Mouse (Mus musculus) intestine, embryonic 15.5 days (tissue): ENCODE results near the gene Olfr917. TPM values are rescaled to one million over a fixed set of nuclear protein-coding genes. Genes with fewer than 3 reads are reported as not detected.

Experiments used
- ATAC-seq: fragments of 200-750 bp; cut with Nextera tagmentation; 2 replicates; pipeline ENCODE4 v1.8.0; 2017; ENCODE audit warnings: moderate TSS enrichment, moderate library complexity
- H3K27ac ChIP-seq: fragments of 300-500 bp; sonication (generic); 2 replicates; pipeline ENCODE4 v1.5.1; 2015; ENCODE audit warnings: mild to moderate bottlenecking, inconsistent platforms
- H3K27me3 ChIP-seq: fragments of 300-500 bp; sonication (generic); replicated peaks from 2 replicates; pipeline ENCODE4 v1.6.1; 2015; ENCODE audit warnings: inconsistent platforms
- H3K36me3 ChIP-seq: fragments of 300-500 bp; sonication (generic); 2 replicates; pipeline ENCODE4 v1.6.1; 2015; ENCODE audit warnings: inconsistent platforms
- H3K4me1 ChIP-seq: fragments of 300-500 bp; sonication (generic); replicated peaks from 2 replicates; pipeline ENCODE4 v1.6.1; 2015; ENCODE audit warnings: inconsistent platforms
- H3K4me2 ChIP-seq: fragments of 300-500 bp; sonication (generic); replicated peaks from 2 replicates; pipeline ENCODE4 v1.6.1; 2015; ENCODE audit warnings: mild to moderate bottlenecking, inconsistent platforms
- H3K4me3 ChIP-seq: fragments of 300-500 bp; sonication (generic); replicated peaks from 2 replicates; pipeline ENCODE4 v1.5.1; 2015; ENCODE audit warnings: inconsistent platforms
- H3K9ac ChIP-seq: fragments of 300-500 bp; sonication (generic); 2 replicates; pipeline ENCODE4 v1.6.1; 2015; ENCODE audit warnings: inconsistent platforms
- H3K9me3 ChIP-seq: fragments of 300-500 bp; sonication (generic); 2 replicates; pipeline ENCODE4 v1.6.1; 2016; ENCODE audit warnings: inconsistent platforms
- WGBS: fragments of 180-500 bp; shearing (Covaris S2); methylation state at CpG from one replicate; pipeline ENCODE4 v1.1.7; 2015; 5-methylcytosine and 5-hydroxymethylcytosine counted together
- polyA plus RNA-seq: library from polyadenylated mRNA; unstranded; fragments of >200 nt; fragmentation: Nextera tagmentation; extraction: Ambion mirVana; gene quantifications from 2 replicates; pipeline ENCODE4 v1.2.1, GENCODE M21; 2015

The Olfr917 gene
- polyA plus RNA-seq, result not detected in 2 replicates

GRCm38 (mm10) chr9:38665742-38666141 lies at the start of gene Olfr917:
TSS of gene Olfr917 (minus strand) at chr9:38665842.
- 59% methylated on average over 1 of the region's 1 CpGs for WGBS
- Histone ChIP-seq H3K9ac (no peak within 1 kb of the TSS), H3K36me3 (no peaks in the 10 kb centered on the region), H3K4me2 (no peak within 1 kb of the TSS), H3K27ac (no peak within 1 kb of the TSS), H3K4me1 (no peaks in the 10 kb centered on the region), H3K4me3 (no peak within 1 kb of the TSS), H3K27me3 (no peaks in the 10 kb centered on the region), H3K9me3 (no peaks in the 10 kb centered on the region)
- no peak for ATAC-seq

GRCm38 (mm10) chr9:38674501-38674900 lies 8.9 kb upstream of the Olfr917 start, which contains the start of gene Olfr918:
TSS of gene Olfr918 (minus strand) at chr9:38674601.
- Histone ChIP-seq H3K9ac (no peak within 1 kb of the TSS), H3K4me1 (no peaks in the 10 kb centered on the region), H3K36me3 (no peaks in the 10 kb centered on the region), H3K27me3 (no peaks in the 10 kb centered on the region), H3K27ac (no peak within 1 kb of the TSS), H3K4me3 (no peak within 1 kb of the TSS), H3K9me3 (no peaks in the 10 kb centered on the region), H3K4me2 (no peak within 1 kb of the TSS)
- 85% methylated on average over 2 of the region's 2 CpGs for WGBS
- no peak for ATAC-seq

GRCm38 (mm10) chr9:38672887-38673286 lies 7.2 kb upstream of the Olfr917 start:
- H3K27me3 ChIP-seq, result no peaks in the 10 kb centered on the region
- no peak overlapping the region for H3K4me3 ChIP-seq
- H3K4me2 ChIP-seq, result no peak overlapping the region
- no peak overlapping the region for H3K27ac ChIP-seq
- no peaks in the 10 kb centered on the region for H3K4me1 ChIP-seq
- no peaks in the 10 kb centered on the region for H3K9me3 ChIP-seq
- H3K9ac ChIP-seq, result no peak overlapping the region
- no peak for ATAC-seq
- no peaks in the 10 kb centered on the region for H3K36me3 ChIP-seq
- 79% methylated on average over 2 of the region's 2 CpGs for WGBS

- no peak within 1 kb of the TSS for H3K27ac ChIP-seq
- ATAC-seq, result no peak
- WGBS, result 73% methylated on average over 1 of the region's 1 CpGs
Measured at GRCm38 (mm10) chr9:38659775-38660174, 5.9 kb downstream of the Olfr917 start, which contains the start of gene Olfr916. TSS of gene Olfr916 (minus strand) at chr9:38659875.

GRCm38 (mm10) chr9:38632406-38632805 lies 33.2 kb downstream of the Olfr917 start:
- H3K9ac ChIP-seq, result no peak overlapping the region
- ATAC-seq, result no peak
- H3K4me1 ChIP-seq, result no peaks in the 10 kb centered on the region
- no peaks in the 10 kb centered on the region for H3K36me3 ChIP-seq
- no peaks in the 10 kb centered on the region for H3K9me3 ChIP-seq
- no peak overlapping the region for H3K27ac ChIP-seq
- WGBS, result 77% methylated on average over 4 of the region's 4 CpGs
- no peak overlapping the region for H3K4me3 ChIP-seq
- no peaks in the 10 kb centered on the region for H3K27me3 ChIP-seq
- no peak overlapping the region for H3K4me2 ChIP-seq

More at GRCm38 (mm10) chr9:38659775-38660174, 5.9 kb downstream of the Olfr917 start, which contains the start of gene Olfr916:
- Histone ChIP-seq H3K27me3 (no peaks in the 10 kb centered on the region), H3K9ac (no peak within 1 kb of the TSS), H3K4me3 (no peak within 1 kb of the TSS), H3K9me3 (no peaks in the 10 kb centered on the region), H3K4me1 (no peaks in the 10 kb centered on the region), H3K4me2 (no peak within 1 kb of the TSS), H3K36me3 (no peaks in the 10 kb centered on the region)

Other genes starting within 250 kb of the Olfr917 start
- not detected in 2 replicates for gene Olfr901, start 236.4 kb downstream of the Olfr917 start, polyA plus RNA-seq
- gene Olfr902, start 218.2 kb downstream of the Olfr917 start, polyA plus RNA-seq, result not detected in 2 replicates
- gene Olfr904, start 202.7 kb downstream of the Olfr917 start, polyA plus RNA-seq, result not detected in 2 replicates
- gene Olfr905, start 194.7 kb downstream of the Olfr917 start, polyA plus RNA-seq, result not detected in 2 replicates
- not detected in 2 replicates for gene Olfr906, start 178.8 kb downstream of the Olfr917 start, polyA plus RNA-seq
- not detected in 2 replicates for gene Olfr907, start 170.0 kb downstream of the Olfr917 start, polyA plus RNA-seq
- gene Olfr911-ps1, start 144.3 kb downstream of the Olfr917 start, polyA plus RNA-seq, result not detected in 2 replicates
- gene Olfr910, start 128.0 kb downstream of the Olfr917 start, polyA plus RNA-seq, result not detected in 2 replicates
- not detected in 2 replicates for gene Olfr912, start 85.7 kb downstream of the Olfr917 start, polyA plus RNA-seq
- gene Olfr913, start 73.1 kb downstream of the Olfr917 start, polyA plus RNA-seq, result not detected in 2 replicates
- gene Olfr914, start 60.7 kb downstream of the Olfr917 start, polyA plus RNA-seq, result not detected in 2 replicates
- not detected in 2 replicates for gene Olfr916, start 6.0 kb downstream of the Olfr917 start, polyA plus RNA-seq
- not detected in 2 replicates for gene Olfr918, start 8.8 kb upstream of the Olfr917 start, polyA plus RNA-seq
- not detected in 2 replicates for gene Olfr919, start 37.8 kb upstream of the Olfr917 start, polyA plus RNA-seq
- gene Vwa5a, start 52.4 kb upstream of the Olfr917 start, polyA plus RNA-seq, result 14.7 and 15.2 TPM in 2 replicates
- 0.03 TPM in 1 of 2 replicates, not detected in the other for gene Olfr920, start 86.5 kb upstream of the Olfr917 start, polyA plus RNA-seq
- gene Olfr921, start 107.2 kb upstream of the Olfr917 start, polyA plus RNA-seq, result not detected in 2 replicates
- gene Olfr922, start 148.8 kb upstream of the Olfr917 start, polyA plus RNA-seq, result not detected in 2 replicates
- not detected in 2 replicates for gene Olfr923, start 160.7 kb upstream of the Olfr917 start, polyA plus RNA-seq
- gene Olfr924, start 178.6 kb upstream of the Olfr917 start, polyA plus RNA-seq, result not detected in 2 replicates
- gene Olfr26, start 189.2 kb upstream of the Olfr917 start, polyA plus RNA-seq, result not detected in 2 replicates
- not detected in 2 replicates for gene Olfr926, start 211.3 kb upstream of the Olfr917 start, polyA plus RNA-seq